Mouse (Mus musculus) lung, postnatal 10 days (tissue): ENCODE measurements at regions not wholly inside any gene's neighbourhood (a gene's known extent, or its start where the extent isn't known, plus 50 kb on each side); places are given as distances from the start of the nearest gene placed in this dataset.
A peak's percentile ranks its signal among the peaks of the same experiment; 100 is the strongest.
"Not testable (repeated sequence)": the region's sequence is repeated elsewhere in the genome, so short reads cannot be mapped to it uniquely, and the experiment has no call there.

ENCODE experiments used
- DNase-seq: peaks from one replicate; pipeline ENCODE4 v3.0.0; 2021

- no peak for DNase-seq
Measured at GRCm38 (mm10) chr7:82047456-82047855, 55.4 kb upstream of the Bnc1 start.

- no peak for DNase-seq
Measured at GRCm38 (mm10) chr7:82053411-82053810, 61.3 kb upstream of the Bnc1 start.

GRCm38 (mm10) chr7:82056551-82057230 is 64.6 kb upstream of the Bnc1 start:
- peak; percentile 9 for DNase-seq

- DNase-seq, result no peak
Measured at GRCm38 (mm10) chr7:82063407-82063806, 71.3 kb upstream of the Bnc1 start.

GRCm38 (mm10) chr7:82069629-82070450 is 77.7 kb upstream of the Bnc1 start:
- no peak for DNase-seq

- no peak for DNase-seq
Measured at GRCm38 (mm10) chr7:82070946-82071727, 79.0 kb upstream of the Bnc1 start.

- no peak for DNase-seq
Measured at GRCm38 (mm10) chr7:82075359-82075758, 83.3 kb upstream of the Bnc1 start.

- no peak for DNase-seq
Measured at GRCm38 (mm10) chr7:82081851-82082250, 89.8 kb upstream of the Bnc1 start.

- DNase-seq, result no peak
Measured at GRCm38 (mm10) chr7:82082883-82083282, 90.8 kb upstream of the Sh3gl3 start.

GRCm38 (mm10) chr7:82084473-82084872 is 89.2 kb upstream of the Sh3gl3 start:
- DNase-seq, result no peak

- DNase-seq, result peak; percentile 6
Measured at GRCm38 (mm10) chr7:82085205-82085604, 88.4 kb upstream of the Sh3gl3 start.

- no peak for DNase-seq
Measured at GRCm38 (mm10) chr7:82098136-82098535, 75.5 kb upstream of the Sh3gl3 start.

GRCm38 (mm10) chr7:82101314-82101713 is 72.3 kb upstream of the Sh3gl3 start:
- DNase-seq, result no peak

GRCm38 (mm10) chr7:82105631-82106030 is 68.0 kb upstream of the Sh3gl3 start:
- no peak for DNase-seq

GRCm38 (mm10) chr7:82109141-82109540 is 64.5 kb upstream of the Sh3gl3 start:
- not testable (repeated sequence) for DNase-seq

- DNase-seq, result no peak
Measured at GRCm38 (mm10) chr7:82109550-82109949, 64.1 kb upstream of the Sh3gl3 start.

GRCm38 (mm10) chr7:82109977-82110376 is 63.7 kb upstream of the Sh3gl3 start:
- DNase-seq, result no peak

GRCm38 (mm10) chr7:82112046-82112445 is 61.6 kb upstream of the Sh3gl3 start:
- DNase-seq, result no peak

- DNase-seq, result no peak
Measured at GRCm38 (mm10) chr7:82115646-82116045, 58.0 kb upstream of the Sh3gl3 start.

GRCm38 (mm10) chr7:82119266-82119665 is 54.4 kb upstream of the Sh3gl3 start:
- DNase-seq, result peak; percentile 78

- no peak for DNase-seq
Measured at GRCm38 (mm10) chr7:82119866-82120265, 53.8 kb upstream of the Sh3gl3 start.

- DNase-seq, result peak; percentile 72
Measured at GRCm38 (mm10) chr7:82121746-82122145, 51.9 kb upstream of the Sh3gl3 start.
